Mouse (Mus musculus) urinary bladder, postnatal 25 days (tissue): ENCODE measurements around the gene Axin1.

Experiments used
- DNase-seq: peaks from one replicate; pipeline ENCODE4 v3.0.0; 2022; ENCODE audit warnings: low spot score

Axin1 gene

GRCm38 (mm10) chr17:26239551-26239950 is 101.1 kb downstream of the Axin1 start:
- no peak for DNase-seq

- no peak for DNase-seq
Measured at GRCm38 (mm10) chr17:26240120-26240790, 101.8 kb downstream of the Axin1 start.

- no peak for DNase-seq
Measured at GRCm38 (mm10) chr17:26240990-26241389, 102.5 kb downstream of the Axin1 start.

- peak; percentile 60 for DNase-seq
Measured at GRCm38 (mm10) chr17:26243471-26244100, 105.1 kb downstream of the Axin1 start.

- DNase-seq: peak; percentile 90
Measured at GRCm38 (mm10) chr17:26244101-26244841, 105.8 kb downstream of the Axin1 start, which contains the start of gene Fam234a. Gene Fam234a, minus strand, starts transcription at chr17:26244242.
